Mouse (Mus musculus): ENCODE measurements at regions not wholly inside any gene's neighbourhood (a gene's known extent, or its start where the extent isn't known, plus 50 kb on each side); places are given as distances from the start of the nearest gene placed in this dataset.

GRCm38 (mm10) chr6:127207308-127207707, 55.3 kb upstream of the Ccnd2 start:
- no peak for DNase-seq

DNA sequence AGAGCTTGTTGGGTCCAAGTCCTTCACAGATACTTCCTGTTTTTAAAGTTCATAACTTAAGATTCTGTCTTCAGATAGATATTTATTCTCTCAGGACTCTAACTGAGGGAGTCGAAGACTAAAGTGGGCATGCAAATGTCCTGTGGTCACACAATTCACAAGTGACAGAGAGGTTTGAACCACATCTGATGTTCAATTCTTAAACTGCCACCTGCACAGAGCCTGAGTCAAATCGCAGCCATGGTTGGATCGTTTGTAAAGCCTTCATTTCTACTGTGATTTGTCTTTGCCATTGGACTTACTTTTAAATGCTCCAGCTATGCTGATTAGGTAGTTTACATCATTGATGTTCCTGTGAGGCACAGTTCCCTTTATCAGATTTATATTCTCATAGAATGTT, 61.4 kb upstream of the Ccnd2 start:
- DNase-seq = no peak

- DNase-seq = no peak
Measured at GRCm38 (mm10) chr6:127215915-127216314, 63.9 kb upstream of the Ccnd2 start.

GRCm38 (mm10) chr6:127218634-127219445, 66.8 kb upstream of the Ccnd2 start:
- DNase-seq = no peak

DNA sequence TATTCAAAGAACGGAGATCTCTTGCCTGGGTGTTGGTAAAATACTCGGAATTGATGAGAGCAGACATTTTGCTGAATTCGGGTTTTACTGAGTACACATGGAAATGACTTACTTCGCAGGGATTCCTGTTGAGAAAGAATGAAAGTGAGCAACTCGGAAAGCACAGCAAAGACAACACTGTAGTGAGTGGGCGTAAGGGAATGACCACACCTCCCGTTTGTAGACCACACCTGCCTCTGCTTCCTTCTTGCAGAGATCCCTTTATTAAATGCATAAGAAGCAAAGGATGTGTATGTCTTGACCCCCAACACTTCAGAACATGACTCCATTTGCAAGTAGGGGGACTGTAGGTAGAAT, 67.4 kb upstream of the Ccnd2 start:
- DNase-seq = no peak

- no peak for DNase-seq
Measured at GRCm38 (mm10) chr6:127226242-127226983, 74.4 kb upstream of the Ccnd2 start.

DNA sequence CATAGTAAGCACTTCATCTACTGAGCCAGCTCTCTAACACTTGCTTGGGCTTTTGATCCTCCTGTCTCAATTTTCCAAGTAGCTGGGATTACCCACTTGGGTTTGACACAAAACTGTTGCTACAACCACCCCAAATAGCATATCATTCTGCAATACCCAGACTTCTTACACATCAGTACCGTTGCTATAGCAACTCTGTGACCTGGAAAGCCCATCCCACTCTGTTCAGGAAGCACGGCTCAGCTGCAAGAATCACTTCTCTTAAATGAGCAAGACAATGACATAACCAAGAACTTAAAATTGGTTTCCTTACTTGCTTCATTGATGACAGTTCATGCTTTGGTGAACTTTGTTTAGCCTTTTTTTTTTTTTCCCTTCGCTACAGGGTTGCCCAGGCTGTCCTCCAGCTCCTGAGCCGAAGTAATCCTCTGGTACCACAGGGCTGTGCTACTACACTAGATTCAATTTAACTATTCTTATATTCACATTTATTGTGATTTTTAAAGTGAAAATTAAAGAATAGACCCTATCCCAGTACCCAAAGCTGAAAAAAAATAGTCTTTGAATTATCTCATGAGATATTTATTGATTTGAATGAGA, 84.6 kb upstream of the Ccnd2 start:
- no peak for DNase-seq

DNA sequence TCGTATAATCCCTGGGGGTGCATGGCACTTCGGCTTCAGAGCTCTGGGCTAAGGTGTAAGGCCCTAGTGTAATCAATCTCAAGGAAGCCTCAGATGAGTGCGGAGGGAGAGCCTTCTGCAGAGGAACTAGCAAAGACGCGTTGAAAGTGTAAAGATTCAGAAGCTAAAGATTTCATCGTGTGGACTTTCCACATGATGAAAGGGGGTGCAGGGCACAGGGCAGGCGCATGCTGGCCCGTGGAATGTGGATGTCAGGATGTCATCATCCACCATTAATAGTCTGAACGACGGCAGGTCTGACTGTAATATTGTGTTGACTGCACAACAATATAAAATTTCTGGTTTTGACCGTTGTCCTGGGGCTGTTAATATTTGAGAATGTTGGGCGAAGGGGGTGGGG, 85.2 kb upstream of the Ccnd2 start:
- no peak for DNase-seq

DNA sequence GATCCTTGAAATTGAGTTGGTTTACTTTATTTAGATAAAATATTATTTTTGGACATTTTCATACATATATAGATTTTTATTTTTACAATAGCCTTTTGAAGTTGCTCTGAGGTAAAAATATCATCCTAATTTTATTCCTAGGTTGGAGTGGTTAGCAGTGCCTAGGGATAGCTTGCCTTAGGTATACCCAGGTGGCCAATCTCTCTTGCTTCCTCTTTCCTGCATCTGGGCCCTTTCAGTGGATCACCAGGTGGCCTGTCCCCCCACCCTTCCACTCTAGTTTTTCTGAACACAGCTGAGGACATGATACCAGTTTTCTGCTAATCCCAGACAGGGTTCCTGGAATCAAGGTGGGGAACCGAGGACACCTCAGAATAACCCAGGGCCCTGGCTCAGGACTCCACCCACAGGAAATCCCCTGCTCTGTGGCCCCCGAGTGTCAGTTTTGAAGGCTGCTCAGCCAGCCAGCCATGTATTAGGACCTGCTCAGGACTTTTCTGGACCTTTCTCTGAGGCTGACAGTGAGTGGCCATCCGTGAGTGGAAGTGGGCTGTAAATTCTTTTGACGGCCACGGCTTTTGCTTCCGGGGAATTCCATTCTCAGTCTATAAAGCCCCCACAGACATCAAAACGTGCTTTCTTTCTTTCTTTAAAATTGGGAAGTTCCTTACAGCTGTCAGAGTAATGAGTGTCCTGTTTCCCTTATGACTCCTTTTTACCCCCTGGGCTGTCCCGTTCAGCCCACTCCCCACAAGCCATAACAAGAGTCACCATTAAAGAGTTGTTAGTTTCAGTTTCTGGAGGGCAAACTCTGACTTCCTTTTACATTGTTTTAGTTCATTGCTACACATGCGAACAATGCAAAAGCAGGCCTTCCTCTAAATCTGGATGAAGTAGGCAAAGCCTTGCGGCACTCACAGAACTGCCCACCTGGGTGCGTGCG, 87.8 kb upstream of the Ccnd2 start:
- peak; percentile 29 to 39 for DNase-seq

DNA sequence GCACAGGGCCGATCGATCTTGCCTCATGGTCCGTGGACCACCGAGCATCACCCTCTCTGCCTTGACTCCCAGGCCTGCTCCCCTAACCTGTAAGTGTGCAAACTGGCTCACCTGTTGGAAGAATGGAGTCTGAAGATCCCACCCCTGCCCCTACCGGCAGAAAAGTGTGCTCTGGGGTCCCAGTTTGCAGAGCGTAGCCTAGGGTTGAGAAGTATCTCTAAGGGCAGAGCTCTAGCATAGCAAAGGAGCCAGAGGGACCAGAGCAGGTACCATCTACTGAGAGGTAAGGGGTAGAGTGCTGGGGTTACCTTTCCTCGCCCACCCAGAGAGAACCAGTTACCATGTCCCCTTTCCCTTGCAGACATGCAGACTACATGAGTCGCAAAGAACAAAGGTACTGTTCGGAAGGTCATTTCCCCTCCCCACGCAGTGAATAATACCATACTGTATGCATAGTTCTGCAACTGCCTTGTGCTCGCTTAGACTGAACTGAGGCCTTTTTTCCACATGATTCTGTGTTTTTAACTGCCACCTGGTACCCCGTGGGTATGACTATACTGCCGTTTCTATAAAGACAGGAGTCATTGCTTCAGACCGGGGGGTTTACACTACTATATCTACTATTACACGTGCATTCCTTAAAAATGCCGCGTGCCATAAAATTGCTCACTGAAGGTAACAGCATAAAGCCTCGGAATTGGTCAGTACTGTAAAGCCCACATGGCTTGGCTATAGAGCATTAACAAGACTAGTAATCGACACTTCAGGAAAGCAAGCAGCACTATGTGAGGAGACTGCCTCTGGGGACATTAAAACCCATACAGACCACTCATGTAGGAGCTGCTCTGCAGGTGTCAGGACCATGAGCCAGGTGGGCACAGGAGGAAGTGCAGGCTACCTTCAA, 88.7 kb upstream of the Ccnd2 start:
- DNase-seq = no peak

- DNase-seq = no peak
Measured at GRCm38 (mm10) chr6:127241693-127242425, 89.9 kb upstream of the Ccnd2 start.

GRCm38 (mm10) chr6:127243032-127243431, 91.0 kb upstream of the Ccnd2 start:
- DNase-seq = no peak

DNA sequence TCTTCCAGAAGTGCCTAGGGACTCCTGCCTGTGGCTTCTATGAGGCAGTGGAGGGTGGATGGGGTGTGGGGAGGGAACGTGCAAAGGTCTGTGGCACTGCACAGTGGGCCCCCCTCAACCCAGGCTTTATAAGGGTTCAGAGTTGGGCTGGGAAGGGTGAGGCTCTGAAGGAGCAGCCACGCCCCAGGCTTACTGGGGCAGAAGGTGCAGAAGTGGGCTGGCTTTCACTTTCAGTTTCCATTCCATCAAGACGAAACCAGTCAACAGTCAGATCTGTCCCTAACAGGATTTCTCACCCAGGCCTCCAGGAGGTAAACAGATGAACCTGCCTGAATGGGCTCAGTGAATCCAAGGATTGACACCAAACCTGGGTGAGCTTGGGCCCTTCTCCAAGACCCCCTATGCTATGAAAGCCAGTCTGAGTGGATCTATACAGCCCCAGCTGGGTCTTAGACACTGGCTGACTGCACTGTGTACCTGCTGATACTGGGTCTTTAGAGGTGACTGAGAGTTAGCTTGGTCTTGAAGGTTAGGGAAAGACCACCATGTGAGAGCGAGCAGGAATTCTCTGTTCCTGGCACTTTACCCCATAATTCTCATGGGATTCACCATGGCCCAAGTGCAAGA, 93.9 kb upstream of the Ccnd2 start:
- peak; percentile 43 to 67 for DNase-seq

DNA sequence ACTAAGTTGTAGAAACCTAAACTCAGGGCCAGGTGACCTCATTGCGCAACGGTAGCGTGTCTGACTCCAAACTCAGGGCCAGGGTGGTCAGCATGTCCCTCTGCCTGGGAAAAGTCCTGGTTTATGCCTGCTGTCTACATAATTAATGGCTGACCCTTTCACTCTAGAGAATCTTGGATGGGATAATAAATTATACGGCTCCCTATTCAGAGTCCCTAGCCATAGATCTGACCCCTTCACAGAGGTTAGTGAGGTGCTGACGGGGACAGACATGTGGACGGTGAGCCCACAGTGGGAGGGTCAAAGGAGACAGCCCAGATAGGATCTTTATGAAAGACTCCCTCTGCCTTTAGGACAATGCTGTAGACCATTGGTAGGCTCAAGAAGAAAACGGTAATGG, 94.7 kb upstream of the Ccnd2 start:
- no peak for DNase-seq

DNA sequence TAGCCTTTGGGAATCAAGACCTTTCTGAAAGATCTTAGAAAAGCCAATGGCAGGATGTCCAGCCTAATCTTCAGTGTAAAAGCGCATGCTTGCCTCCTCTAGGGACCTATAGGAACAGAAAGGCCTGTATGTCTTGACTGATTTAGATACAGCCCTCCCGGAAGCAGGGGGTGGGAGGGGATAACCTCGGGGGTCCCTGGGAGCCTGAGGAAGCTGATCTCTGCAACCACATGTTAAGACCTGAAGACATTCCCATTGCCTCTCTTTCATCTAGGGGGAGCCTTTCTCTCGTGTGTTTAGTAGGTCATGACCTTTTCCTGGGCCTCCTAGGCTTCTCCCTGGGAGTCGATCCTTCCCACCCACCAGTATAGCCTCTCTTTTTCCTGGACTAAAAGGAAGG, 95.3 kb upstream of the Ccnd2 start:
- DNase-seq = no peak

- no peak for DNase-seq
Measured at GRCm38 (mm10) chr6:127250181-127250873, 98.3 kb upstream of the Ccnd2 start.

DNA sequence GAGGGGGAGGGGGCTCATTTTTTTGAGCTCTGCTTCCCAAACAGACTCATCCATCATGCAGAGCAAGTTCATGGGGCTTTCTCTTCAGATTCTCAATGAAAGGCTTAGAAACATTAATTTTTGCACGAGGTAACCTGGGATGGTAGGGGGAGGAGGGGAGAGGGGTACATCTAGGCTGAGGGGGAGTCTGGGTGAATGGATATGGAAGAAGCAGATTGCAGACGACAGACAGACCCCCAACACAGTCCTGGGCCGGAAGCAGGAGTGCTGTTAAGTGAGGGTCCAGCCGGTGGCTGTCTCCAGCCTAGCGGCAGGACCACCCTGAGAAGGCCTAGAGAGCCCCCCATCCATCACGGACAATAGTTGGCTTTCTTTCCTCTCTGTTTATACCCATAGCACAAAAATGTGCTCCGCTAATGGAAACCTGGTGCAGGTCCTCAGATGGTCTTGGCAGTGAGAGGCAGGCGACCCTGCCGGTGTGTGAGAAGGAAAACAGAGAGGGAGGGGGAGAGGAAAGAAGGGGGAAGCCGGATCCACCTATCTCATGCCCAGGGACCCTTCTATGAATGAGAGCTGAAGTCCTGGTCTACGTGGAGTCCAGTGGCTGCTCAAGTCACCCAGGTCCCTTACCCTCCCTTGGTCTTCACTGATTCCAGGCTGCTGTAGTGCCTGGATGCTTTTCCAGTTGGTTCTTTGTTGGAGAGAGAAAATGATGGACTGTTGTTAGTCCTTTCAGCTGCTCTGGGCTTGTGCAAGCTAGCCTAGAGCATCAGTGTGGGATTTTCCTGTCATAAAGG, 99.1 kb upstream of the Ccnd2 start:
- DNase-seq = no peak

DNA sequence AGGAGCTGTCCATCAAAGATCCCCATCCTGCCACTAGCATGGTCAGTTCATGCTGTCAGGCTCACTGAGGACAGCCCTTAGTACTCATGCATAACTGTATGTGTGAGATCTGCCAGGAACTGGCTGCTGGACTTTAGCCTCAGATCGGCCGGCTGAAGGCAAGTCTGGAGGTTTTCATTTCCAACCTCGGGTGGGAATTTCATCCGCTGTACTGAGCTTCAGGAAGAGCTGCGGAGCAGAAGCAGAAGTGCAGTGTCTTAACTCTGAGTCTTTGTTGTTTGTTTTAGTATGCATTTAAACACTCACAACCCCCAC, 99.6 kb upstream of the Ccnd2 start:
- no peak for DNase-seq

Measured in thymus, adult 18-20 months (tissue).